Mouse (Mus musculus): ENCODE results near the gene Crygn. TPM values are rescaled to one million over a fixed set of nuclear protein-coding genes. Genes with fewer than 3 reads are reported as not detected.

Crygn gene
- 2.0 TPM in 1 of 2 replicates, not detected in the other for total RNA-seq (2012; rRNA removed)
- not detected in 2 replicates for total RNA-seq (2014; rRNA removed)
- not detected in 2 replicates for polyA plus RNA-seq (2012; ENCODE audit: insufficient read length, low read depth)

DNA sequence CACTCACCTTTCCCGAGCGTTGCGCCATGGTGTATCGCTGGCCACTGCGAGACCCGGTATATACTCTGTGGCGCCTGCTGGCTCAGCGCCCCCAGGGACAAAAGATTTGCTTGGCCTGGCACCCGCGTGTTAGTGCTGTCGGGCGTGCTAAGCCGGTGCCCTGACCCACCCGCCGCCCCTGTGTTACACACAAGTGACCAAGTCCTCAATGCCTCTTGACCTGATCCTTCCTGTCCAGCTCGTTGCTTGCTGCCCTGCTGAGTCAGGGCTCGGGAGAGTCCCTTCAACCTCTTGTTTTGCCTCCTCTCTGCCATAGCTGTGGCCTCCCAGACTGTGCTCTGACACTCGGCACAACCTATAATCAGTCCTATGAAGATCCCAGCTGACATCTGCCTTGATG is at the start of gene Crygn:
Gene Crygn, minus strand, starts transcription at position 193 of the 400 bp plus-strand sequence.
- TF ChIP-seq RCOR1 (conservative IDR thresholded peaks at IDR 0.05; ENCODE audit: low read depth, low read length) (no peak), MYC (IDR thresholded peaks at IDR 0.05; ENCODE audit: low read depth, low read length) (no peak), USF1 (IDR thresholded peaks at IDR 0.05; ENCODE audit: low read depth, low read length) (no peak), ETS1 (conservative IDR thresholded peaks at IDR 0.05; ENCODE audit: low read depth, low read length) (no peak), TCF12 (IDR thresholded peaks at IDR 0.05; ENCODE audit: low read depth, low read length) (no peak), JUN (IDR thresholded peaks at IDR 0.05; ENCODE audit: insufficient read depth, low read depth, low read length) (no peak), CTCF (conservative IDR thresholded peaks at IDR 0.05 in 1 of 2, IDR thresholded peaks at IDR 0.05 in 1 of 2; ENCODE audit: low read depth in 2 of 2, low read length in 2 of 2) (no peak), GABPA (IDR thresholded peaks at IDR 0.05; ENCODE audit: insufficient replicate concordance, low read depth, low read length) (no peak), IRF4 (IDR thresholded peaks at IDR 0.05; ENCODE audit: low read depth, low read length) (no peak), UBTF (IDR thresholded peaks at IDR 0.05; ENCODE audit: low read depth, low read length) (no peak), MEF2A (IDR thresholded peaks at IDR 0.05; ENCODE audit: borderline replicate concordance, low read depth, low read length) (no peak), NRF1 (IDR thresholded peaks at IDR 0.05; ENCODE audit: low read depth, low read length) (no peak), BHLHE40 (IDR thresholded peaks at IDR 0.05; ENCODE audit: low read depth, low read length) (no peak), ZC3H11A (IDR thresholded peaks at IDR 0.05; ENCODE audit: low read depth, low read length) (no peak), USF2 (conservative IDR thresholded peaks at IDR 0.05; ENCODE audit: low read depth, low read length) (no peak), POLR2AphosphoS2 (IDR thresholded peaks at IDR 0.05; ENCODE audit: low read depth, low read length) (no peak)
- in situ Hi-C loops (cut with MboI; ENCODE audit: low pct_ligation_motif_present, low pct_unique_long_range_greater_than_20kb, low sequenced_read_pairs) (no loop called here), dilution Hi-C loops (cut with MboI; ENCODE audit: extremely low pct_ligation_motif_present, extremely low pct_unique_long_range_greater_than_20kb, low sequenced_read_pairs) (no loop called here)
- H3K79me2 ChIP-seq (replicated peaks; ENCODE audit: control insufficient read depth, extremely low read depth, insufficient read depth, poor library complexity, severe bottlenecking): no peaks in the 10 kb centered on the region
- H3K4me1 ChIP-seq (ENCODE audit: control insufficient read depth in 1 of 2, insufficient read depth in 2 of 2): peaks cover 4 to 26% of the 10 kb centered on the region in 2 experiments; a peak in 3 of 4 replicates
- no peak within 1 kb of the TSS for H3K27ac ChIP-seq (ENCODE audit: insufficient read depth, low read depth)
- no peak within 1 kb of the TSS for H3K9ac ChIP-seq (ENCODE audit: insufficient read depth, low read depth)
- no peak for DNase-seq (ENCODE audit: extremely low read depth)
- H3K4me3 ChIP-seq (replicated peaks in 1 of 3; ENCODE audit: low read depth in 2 of 3, low read length in 2 of 3, poor library complexity in 1 of 3): no peak within 1 kb of the TSS
- H3K9me3 ChIP-seq (replicated peaks; ENCODE audit: low read length): peaks cover 2% of the 10 kb centered on the region
- no peak within 1 kb of the TSS for H3K4me2 ChIP-seq (ENCODE audit: insufficient read depth, low read depth, poor library complexity, severe bottlenecking)
- H3K27me3 ChIP-seq (replicated peaks): no peaks in the 10 kb centered on the region
- no peaks in the 10 kb centered on the region for H3K36me3 ChIP-seq (replicated peaks in 1 of 2; ENCODE audit: control insufficient read depth in 1 of 2, insufficient read depth in 1 of 2, low read length in 1 of 2)

- H3K27me3 ChIP-seq (replicated peaks): no peaks in the 10 kb centered on the region
- in situ Hi-C loops (cut with MboI; ENCODE audit: low pct_ligation_motif_present, low pct_unique_long_range_greater_than_20kb, low sequenced_read_pairs) (no loop called here), dilution Hi-C loops (cut with MboI; ENCODE audit: extremely low pct_ligation_motif_present, extremely low pct_unique_long_range_greater_than_20kb, low sequenced_read_pairs) (no loop called here)
- peaks cover 53 to 83% of the 10 kb centered on the region in 2 experiments for H3K36me3 ChIP-seq (replicated peaks in 1 of 2; ENCODE audit: control insufficient read depth in 1 of 2, insufficient read depth in 1 of 2, low read length in 1 of 2)
- H3K79me2 ChIP-seq (replicated peaks; ENCODE audit: control insufficient read depth, extremely low read depth, insufficient read depth, poor library complexity, severe bottlenecking): no peaks in the 10 kb centered on the region
- no peak overlapping the region for H3K9ac ChIP-seq (ENCODE audit: insufficient read depth, low read depth)
- H3K9me3 ChIP-seq (replicated peaks; ENCODE audit: low read length): no peaks in the 10 kb centered on the region
- H3K27ac ChIP-seq (ENCODE audit: insufficient read depth, low read depth): no peak overlapping the region
- H3K4me3 ChIP-seq (replicated peaks in 1 of 3; ENCODE audit: low read depth in 2 of 3, low read length in 2 of 3, poor library complexity in 1 of 3): no peak overlapping the region
- DNase-seq (ENCODE audit: extremely low read depth): no peak
- no peak for TF ChIP-seq RCOR1 (conservative IDR thresholded peaks at IDR 0.05; ENCODE audit: low read depth, low read length)
- TF ChIP-seq ZC3H11A (IDR thresholded peaks at IDR 0.05; ENCODE audit: low read depth, low read length): no peak
- TF ChIP-seq ZKSCAN1 (IDR thresholded peaks at IDR 0.05; ENCODE audit: borderline replicate concordance, low read depth, low read length): no peak
- no peak for TF ChIP-seq ZNF384 (IDR thresholded peaks at IDR 0.05; ENCODE audit: low read depth, low read length)
- TF ChIP-seq UBTF (IDR thresholded peaks at IDR 0.05; ENCODE audit: low read depth, low read length): no peak
- no peak for TF ChIP-seq ELF1 (IDR thresholded peaks at IDR 0.05; ENCODE audit: low read depth, low read length)
- no peak for TF ChIP-seq JUN (IDR thresholded peaks at IDR 0.05; ENCODE audit: insufficient read depth, low read depth, low read length)
- no peak for TF ChIP-seq POLR2AphosphoS2 (IDR thresholded peaks at IDR 0.05; ENCODE audit: low read depth, low read length)
- TF ChIP-seq E2F4 (IDR thresholded peaks at IDR 0.05; ENCODE audit: insufficient replicate concordance, low read depth, low read length): no peak
- no peak for TF ChIP-seq MAZ (IDR thresholded peaks at IDR 0.05; ENCODE audit: low read depth, low read length)
- TF ChIP-seq CHD2 (IDR thresholded peaks at IDR 0.05; ENCODE audit: low read length): no peak
- no peak for TF ChIP-seq POLR2A (IDR thresholded peaks at IDR 0.05; ENCODE audit: low read depth, low read length)
- TF ChIP-seq GABPA (IDR thresholded peaks at IDR 0.05; ENCODE audit: insufficient replicate concordance, low read depth, low read length): no peak
- TF ChIP-seq PAX5 (IDR thresholded peaks at IDR 0.05; ENCODE audit: low read length): no peak
- no peak for TF ChIP-seq TCF12 (IDR thresholded peaks at IDR 0.05; ENCODE audit: low read depth, low read length)
- H3K4me1 ChIP-seq (ENCODE audit: control insufficient read depth in 1 of 2, insufficient read depth in 2 of 2): peaks cover 0 to 16% of the 10 kb centered on the region in 2 experiments; a peak in 2 of 4 replicates
- H3K4me2 ChIP-seq (ENCODE audit: insufficient read depth, low read depth, poor library complexity, severe bottlenecking): no peak overlapping the region
Measured at GRCm38 (mm10) chr5:24805222-24805621, 47.4 kb upstream of the Crygn start.
